Mouse (Mus musculus) adrenal gland, postnatal 10 days (tissue): ENCODE results near the gene Tex14. TPM values are rescaled to one million over a fixed set of nuclear protein-coding genes. Genes with fewer than 3 reads are reported as not detected.
"Not testable (repeated sequence)": the region's sequence is repeated elsewhere in the genome, so short reads cannot be mapped to it uniquely, and the experiment has no call there.

Experiments used
- DNase-seq: peaks from one replicate; pipeline ENCODE4 v3.0.0; 2021; ENCODE audit warnings: mixed read lengths
- total RNA-seq, 2 experiments: library from RNA; stranded (reverse); gene quantifications; 2 replicates each; pipeline ENCODE4 v1.2.3; 2021

The Tex14 gene
- total RNA-seq, 2 experiments from 2014 or later = 0.58 to 0.90 TPM

DNA sequence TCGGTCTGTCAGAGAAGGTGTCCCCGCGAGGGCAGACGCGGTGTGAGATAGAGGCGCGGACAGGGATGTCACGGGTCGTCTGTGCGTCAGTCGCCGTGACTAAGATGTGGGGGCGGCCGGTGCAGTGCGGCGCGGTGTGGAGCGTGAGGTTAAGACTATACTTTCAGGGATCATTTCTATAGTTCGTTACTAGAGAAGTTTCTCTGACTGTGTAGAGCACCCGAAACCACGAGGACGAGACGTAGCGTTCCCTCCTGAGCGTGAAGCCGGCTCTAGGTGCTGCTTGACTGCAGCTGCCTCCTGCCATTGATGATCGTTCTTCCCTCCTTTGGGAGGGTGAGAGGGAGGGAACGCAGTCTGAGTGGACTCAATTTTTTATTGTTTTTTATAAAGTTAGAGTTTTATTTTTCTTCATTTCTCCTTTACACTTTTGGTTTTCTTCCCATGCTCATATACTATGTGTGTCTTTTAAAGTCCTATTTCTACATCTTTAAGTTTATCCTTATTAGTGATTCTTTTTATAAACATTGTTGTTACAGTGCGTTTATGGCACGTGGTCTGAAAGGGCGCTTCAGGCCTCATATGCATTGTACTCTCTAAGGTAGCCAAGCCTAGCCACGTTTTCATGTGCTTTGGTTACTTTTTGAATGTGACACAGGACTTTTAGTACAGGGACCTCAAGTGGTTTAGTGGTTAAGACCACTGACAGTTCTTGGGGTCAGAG, 43.8 kb downstream of the Tex14 start:
- peak; percentile 42 for DNase-seq

DNA sequence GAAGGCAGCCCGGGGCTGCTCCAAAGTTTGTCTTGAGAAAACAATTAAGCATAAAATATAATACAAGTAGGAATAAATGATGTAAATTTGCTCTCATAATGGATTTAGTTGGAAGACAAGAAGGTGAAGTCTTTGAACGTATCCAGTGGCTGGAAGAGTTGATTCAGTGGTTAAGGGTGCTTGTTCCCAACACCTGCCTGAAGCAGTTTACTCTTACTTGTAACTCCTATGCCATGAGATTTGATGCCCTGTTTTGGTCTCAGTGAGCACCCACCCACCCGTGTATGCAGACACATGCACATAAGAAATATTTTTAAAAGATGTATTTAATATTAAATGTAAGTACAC, 44.3 kb downstream of the Tex14 start:
- no peak for DNase-seq

DNA sequence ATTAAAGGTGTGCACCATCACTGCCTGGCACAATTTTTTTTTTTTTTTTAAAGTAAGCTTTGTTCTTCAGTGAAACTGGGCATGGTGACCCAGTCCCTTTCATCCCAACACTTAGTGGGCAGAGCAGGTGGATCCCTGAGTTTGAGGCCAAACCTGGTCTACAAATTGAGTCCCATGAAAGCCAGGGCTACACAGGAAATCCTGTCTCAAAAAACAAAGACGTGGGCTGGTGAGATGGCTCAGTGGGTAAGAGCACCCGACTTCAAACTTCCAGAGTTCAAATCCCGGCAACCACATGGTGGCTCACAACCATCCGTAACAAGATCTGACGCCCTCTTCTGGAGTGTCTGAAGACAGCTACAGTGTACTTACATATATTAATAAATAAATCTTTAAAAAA, 45.0 kb downstream of the Tex14 start:
- not testable (repeated sequence) for DNase-seq

GRCm38 (mm10) chr11:87452779-87453178, 47.9 kb downstream of the Tex14 start:
- DNase-seq = not testable (repeated sequence)

- no peak for DNase-seq
Observed at GRCm38 (mm10) chr11:87453216-87454034, 48.6 kb downstream of the Tex14 start.

GRCm38 (mm10) chr11:87454035-87454690, 49.3 kb downstream of the Tex14 start:
- no peak for DNase-seq

- no peak for DNase-seq
Observed at GRCm38 (mm10) chr11:87455573-87455972, 50.7 kb downstream of the Tex14 start.

- DNase-seq = no peak
Observed at GRCm38 (mm10) chr11:87455984-87456383, 51.1 kb downstream of the Tex14 start.

DNA sequence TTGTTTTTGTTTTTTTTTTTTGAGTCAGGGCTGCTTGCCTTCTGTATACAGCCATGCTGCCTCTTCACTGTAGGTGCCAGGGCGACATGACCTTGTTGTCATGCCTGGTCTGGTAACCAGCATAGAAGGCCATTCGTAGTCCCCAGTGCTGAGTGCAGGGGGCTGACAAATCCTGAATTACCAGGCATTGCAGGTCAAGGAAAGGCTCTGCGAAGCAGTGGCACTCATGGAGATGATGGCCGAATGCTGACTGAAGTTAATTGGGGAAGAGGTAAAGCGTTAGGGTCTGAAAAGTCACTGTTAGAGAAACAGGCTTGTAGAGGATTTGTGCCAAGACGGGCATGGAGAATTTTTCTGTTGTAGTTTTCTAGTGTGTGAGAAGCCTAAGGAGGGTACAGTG, 55.7 kb downstream of the Tex14 start:
- DNase-seq = no peak

DNA sequence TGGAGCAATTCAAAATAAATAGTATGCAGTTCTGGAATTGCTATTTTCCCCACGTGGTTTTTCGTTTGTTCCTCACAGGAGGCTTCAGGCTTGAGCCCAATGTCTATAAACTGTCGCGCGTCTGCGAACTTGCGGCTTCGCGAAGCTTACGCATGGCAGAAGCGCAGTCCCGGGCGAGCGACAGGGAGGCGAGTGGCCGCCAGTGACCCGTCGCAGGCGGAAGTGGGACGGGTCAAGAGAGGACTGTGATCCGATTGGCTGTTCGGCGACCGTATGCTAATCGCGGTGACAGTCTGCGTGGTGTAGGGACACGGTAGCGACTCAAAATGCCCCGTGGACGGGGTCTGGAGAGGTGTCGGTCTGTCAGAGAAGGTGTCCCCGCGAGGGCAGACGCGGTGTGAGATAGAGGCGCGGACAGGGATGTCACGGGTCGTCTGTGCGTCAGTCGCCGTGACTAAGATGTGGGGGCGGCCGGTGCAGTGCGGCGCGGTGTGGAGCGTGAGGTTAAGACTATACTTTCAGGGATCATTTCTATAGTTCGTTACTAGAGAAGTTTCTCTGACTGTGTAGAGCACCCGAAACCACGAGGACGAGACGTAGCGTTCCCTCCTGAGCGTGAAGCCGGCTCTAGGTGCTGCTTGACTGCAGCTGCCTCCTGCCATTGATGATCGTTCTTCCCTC, 57.1 kb downstream of the Tex14 start:
- peak; percentile 87 for DNase-seq

GRCm38 (mm10) chr11:87462461-87463242, 57.8 kb downstream of the Tex14 start:
- DNase-seq = peak; percentile 47

DNA sequence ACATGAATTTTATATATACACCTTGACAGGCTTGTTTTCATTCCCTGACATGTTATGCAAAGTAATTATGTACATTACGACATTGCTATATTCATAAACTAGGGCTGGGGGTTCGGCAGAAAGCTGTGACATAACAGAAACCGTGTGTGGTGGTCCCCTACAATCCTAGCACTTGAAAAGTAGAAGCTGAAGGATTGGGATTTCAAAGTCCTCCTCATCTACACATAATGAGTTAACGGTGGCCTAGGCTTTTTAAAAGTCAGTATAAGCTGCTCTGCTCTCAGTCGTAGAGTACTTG, 58.3 kb downstream of the Tex14 start:
- no peak for DNase-seq

DNA sequence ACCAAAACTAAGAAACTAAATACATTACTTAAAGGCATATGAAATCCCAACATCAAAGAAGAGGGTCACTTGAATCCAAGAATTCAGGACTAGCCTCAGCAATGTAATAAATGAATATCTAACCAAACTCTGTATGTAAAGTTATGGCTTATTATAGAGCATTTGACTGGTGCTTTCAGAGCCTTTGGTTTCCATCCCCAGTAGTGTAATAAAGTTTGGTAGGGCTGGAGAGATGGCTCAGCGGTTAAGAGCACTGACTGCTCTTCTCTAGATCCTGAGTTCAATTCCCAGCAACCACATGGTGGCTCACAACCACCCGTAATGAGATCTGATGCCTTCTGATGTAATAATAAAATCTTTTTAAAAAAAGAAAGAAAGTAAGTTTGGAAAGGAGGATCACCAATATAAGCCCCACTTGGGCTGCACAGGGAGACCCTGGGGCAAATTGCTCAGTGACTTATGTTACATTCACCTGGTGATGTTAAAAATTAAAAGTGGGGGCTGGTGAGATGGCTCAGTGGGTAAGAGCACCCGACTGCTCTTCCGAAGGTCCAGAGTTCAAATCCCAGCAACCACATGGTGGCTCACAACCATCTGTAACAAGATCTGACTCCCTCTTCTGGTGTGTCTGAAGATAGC, 59.0 kb downstream of the Tex14 start:
- not testable (repeated sequence) for DNase-seq

DNA sequence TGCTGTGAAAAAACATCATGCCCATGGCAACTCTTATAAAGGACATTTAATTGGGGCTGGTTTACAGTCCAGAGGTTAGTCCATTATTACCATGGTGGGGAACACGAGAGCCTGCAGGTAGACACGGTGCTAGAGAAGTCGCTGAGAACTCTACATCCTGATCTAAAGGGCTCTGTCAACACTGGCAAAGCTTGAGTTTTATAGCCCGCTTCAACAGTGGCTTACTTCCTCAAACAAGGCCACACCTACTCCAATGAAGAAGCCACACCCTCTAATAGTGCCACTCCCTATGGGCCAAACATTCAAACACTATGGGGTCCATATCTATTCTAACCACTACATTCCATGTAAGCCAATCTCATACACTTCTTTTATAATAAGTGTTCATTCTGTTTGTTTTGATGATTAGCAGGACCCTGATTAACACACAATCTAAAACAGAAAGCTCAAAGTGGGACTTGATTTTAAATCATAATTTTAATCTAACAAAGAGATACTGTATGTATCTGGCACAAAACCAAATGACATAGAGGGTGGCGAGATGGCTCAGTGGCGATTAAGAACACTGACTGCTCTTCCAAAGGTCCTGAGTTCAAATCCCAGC, 61.2 kb downstream of the Tex14 start:
- no peak for DNase-seq

GRCm38 (mm10) chr11:87467491-87468277, 62.8 kb downstream of the Tex14 start:
- DNase-seq = no peak

- DNase-seq = no peak
Observed at GRCm38 (mm10) chr11:87468278-87468655, 63.4 kb downstream of the Tex14 start.

DNA sequence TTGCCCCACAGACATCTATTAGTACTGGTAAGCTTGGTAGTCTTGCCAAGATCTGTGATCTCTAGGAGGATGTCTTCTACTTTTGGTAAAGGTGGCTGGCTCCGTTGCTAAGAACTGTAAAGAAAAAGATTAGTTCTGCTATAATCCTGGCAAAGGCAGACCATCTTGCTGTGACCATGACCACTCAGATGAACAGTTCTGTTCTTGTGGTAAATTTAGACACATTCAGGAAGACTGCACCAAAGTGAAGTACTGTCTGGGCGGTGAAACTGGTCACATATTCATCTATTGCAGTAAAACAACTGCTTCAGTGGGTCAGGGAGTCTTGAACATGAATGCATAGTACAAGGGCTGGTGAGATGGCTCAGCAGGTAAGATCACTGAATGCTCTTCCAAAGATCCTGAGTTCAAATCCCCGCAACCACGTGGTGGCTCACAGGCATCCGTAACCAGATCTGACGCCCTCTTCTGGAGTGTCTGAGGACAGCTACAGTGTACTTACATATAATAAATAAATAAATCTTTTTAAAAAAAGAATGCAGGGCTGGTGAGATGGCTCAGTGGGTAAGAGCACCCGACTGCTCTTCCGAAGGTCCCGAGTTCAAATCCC, 63.9 kb downstream of the Tex14 start:
- no peak for DNase-seq

GRCm38 (mm10) chr11:87470807-87471698, 66.2 kb downstream of the Tex14 start:
- DNase-seq = peak; percentile 75

DNA sequence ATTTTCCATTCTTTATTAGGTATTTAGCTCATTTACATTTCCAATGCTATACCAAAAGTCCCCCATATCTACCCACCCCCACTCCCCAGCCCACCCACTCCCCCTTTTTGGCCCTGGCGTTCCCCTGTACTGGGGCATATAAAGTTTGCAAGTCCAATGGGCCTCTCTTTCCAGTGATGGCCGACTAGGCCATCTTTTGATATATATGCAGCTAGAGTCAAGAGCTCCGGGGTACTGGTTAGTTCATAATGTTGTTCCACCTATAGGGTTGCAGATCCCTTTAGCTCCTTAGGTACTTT, 66.8 kb downstream of the Tex14 start:
- not testable (repeated sequence) for DNase-seq
